Mouse (Mus musculus): ENCODE results near the gene Cgn. TPM values are rescaled to one million over a fixed set of nuclear protein-coding genes. Genes with fewer than 3 reads are reported as not detected.

Cgn gene
- polyA plus RNA-seq, 1 experiment from 2014 or later, result 18.3 TPM

DNA sequence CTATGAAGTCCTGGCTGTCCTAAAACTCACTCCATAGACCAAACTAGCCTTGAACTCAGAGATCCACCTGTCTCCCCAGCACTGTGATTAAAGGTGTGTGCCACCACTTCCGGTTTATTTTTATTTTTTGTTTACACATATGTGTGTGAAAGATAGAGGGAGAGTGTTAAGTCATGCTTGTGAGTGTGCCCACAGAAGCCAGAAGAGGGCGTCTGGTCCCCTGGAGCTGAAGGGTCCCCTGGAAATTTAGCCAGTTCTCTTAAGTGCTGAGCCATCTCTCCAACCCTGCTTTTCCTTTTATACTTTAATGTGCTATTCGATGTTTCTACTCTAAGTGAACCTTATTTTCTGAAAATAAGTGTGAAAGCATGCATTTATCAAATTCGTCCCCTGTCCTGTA is 25.3 kb upstream of the Cgn start:
- TF ChIP-seq CTCF (IDR thresholded peaks at IDR 0.05; ENCODE audit: low read depth), result peak; percentile 55
- Histone ChIP-seq H3K27me3 (ENCODE audit: insufficient read depth, low read length) (no peaks in the 10 kb centered on the region), H3K36me3 (ENCODE audit: insufficient read depth) (no peaks in the 10 kb centered on the region), H3K9me3 (ENCODE audit: low read depth, low read length) (no peaks in the 10 kb centered on the region), H3K4me3 (ENCODE audit: low read depth, low read length) (no peak overlapping the region), H3K4me2 (no peak overlapping the region), H3K9ac (no peak overlapping the region), H3K27ac (ENCODE audit: low read depth) (no peak overlapping the region), H3K4me1 (ENCODE audit: insufficient read depth) (no peaks in the 10 kb centered on the region)
- WGBS, result 15% methylated on average over 4 of the region's 4 CpGs
- ATAC-seq (ENCODE audit: insufficient read depth) (0 out of 2 replicates have a peak, but pooled peaks have one; percentile 28), DNase-seq (peak; percentile 69)

- no peak for DNase-seq
- WGBS, result 59% methylated on average over 1 of the region's 1 CpGs
These were observed 22.0 kb upstream of the Cgn start for GRCm38 (mm10) chr3:94808296-94808695.

GRCm38 (mm10) chr3:94804976-94805375 is 18.7 kb upstream of the Cgn start:
- DNase-seq, result no peak
- no peaks in the 10 kb centered on the region for H3K36me3 ChIP-seq (ENCODE audit: insufficient read depth)
- TF ChIP-seq CTCF (IDR thresholded peaks at IDR 0.05; ENCODE audit: low read depth), result no peak
- H3K4me1 ChIP-seq (ENCODE audit: insufficient read depth), result no peaks in the 10 kb centered on the region
- H3K9ac ChIP-seq, result no peak overlapping the region
- WGBS, result 83% methylated on average over 4 of the region's 4 CpGs
- ATAC-seq (ENCODE audit: insufficient read depth), result no peak
- H3K27ac ChIP-seq (ENCODE audit: low read depth), result no peak overlapping the region
- H3K27me3 ChIP-seq (ENCODE audit: insufficient read depth, low read length), result no peaks in the 10 kb centered on the region
- H3K4me3 ChIP-seq (ENCODE audit: low read depth, low read length), result no peak overlapping the region
- no peak overlapping the region for H3K4me2 ChIP-seq
- no peaks in the 10 kb centered on the region for H3K9me3 ChIP-seq (ENCODE audit: low read depth, low read length)

More at GRCm38 (mm10) chr3:94808296-94808695, 22.0 kb upstream of the Cgn start:
- peak; percentile 24 for TF ChIP-seq CTCF (IDR thresholded peaks at IDR 0.05; ENCODE audit: low read depth)
- Histone ChIP-seq H3K27me3 (ENCODE audit: insufficient read depth, low read length) (no peaks in the 10 kb centered on the region), H3K9ac (no peak overlapping the region), H3K4me3 (ENCODE audit: low read depth, low read length) (no peak overlapping the region), H3K4me1 (ENCODE audit: insufficient read depth) (no peaks in the 10 kb centered on the region), H3K36me3 (ENCODE audit: insufficient read depth) (no peaks in the 10 kb centered on the region), H3K27ac (ENCODE audit: low read depth) (no peak overlapping the region), H3K9me3 (ENCODE audit: low read depth, low read length) (no peaks in the 10 kb centered on the region), H3K4me2 (no peak overlapping the region)
- ATAC-seq (ENCODE audit: insufficient read depth), result no peak

DNA sequence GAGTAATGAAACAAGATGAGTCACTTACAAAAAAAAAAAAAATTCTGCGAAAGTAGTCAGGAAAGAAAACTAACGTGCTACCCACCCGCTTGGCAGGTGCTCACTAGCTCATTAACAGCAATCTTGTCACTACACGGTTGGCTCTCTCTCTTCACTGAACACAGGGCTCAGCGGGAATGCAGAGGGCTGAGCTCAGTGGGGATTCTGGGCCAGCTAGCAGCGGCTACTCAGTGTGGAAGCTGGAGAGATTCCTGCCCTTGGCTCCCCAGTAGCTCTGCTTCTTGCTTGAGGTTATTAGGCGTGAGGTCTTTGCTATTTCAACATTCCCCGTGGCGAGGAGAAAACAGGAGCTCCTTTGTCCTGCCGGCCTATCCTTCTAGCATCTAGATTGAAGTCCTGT is 17.9 kb upstream of the Cgn start:
- Histone ChIP-seq H3K4me1 (ENCODE audit: insufficient read depth) (no peaks in the 10 kb centered on the region), H3K36me3 (ENCODE audit: insufficient read depth) (no peaks in the 10 kb centered on the region), H3K27ac (ENCODE audit: low read depth) (peak overlapping the region; percentile 21), H3K4me3 (ENCODE audit: low read depth, low read length) (no peak overlapping the region), H3K27me3 (ENCODE audit: insufficient read depth, low read length) (no peaks in the 10 kb centered on the region), H3K4me2 (no peak overlapping the region), H3K9ac (no peak overlapping the region), H3K9me3 (ENCODE audit: low read depth, low read length) (no peaks in the 10 kb centered on the region)
- peak; percentile 43 for DNase-seq
- no peak for ATAC-seq (ENCODE audit: insufficient read depth)
- WGBS, result 13% methylated on average over 10 of the region's 10 CpGs
- no peak for TF ChIP-seq CTCF (IDR thresholded peaks at IDR 0.05; ENCODE audit: low read depth)

DNA sequence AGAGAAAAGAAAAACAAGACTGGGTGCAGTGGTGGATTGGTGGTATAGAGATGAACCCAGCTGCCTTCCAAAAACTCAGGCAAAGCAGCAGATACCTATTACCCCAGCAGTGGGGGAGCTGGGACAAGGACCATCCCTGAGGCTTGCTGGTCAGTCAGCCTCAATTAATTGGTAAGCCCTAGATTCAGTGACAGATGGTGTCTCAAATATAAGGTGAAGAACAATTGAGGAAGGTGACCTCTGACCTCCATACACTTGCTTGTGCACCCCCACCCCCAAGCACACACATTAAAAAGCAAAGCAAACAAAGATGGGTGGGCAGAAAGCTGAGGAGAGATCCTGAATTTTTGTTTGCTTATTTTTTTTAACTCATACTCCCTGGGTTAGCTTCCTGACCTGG is 9.9 kb upstream of the Cgn start:
- no peak overlapping the region for H3K4me2 ChIP-seq
- no peak overlapping the region for H3K9ac ChIP-seq
- no peak for DNase-seq
- no peak for ATAC-seq (ENCODE audit: insufficient read depth)
- H3K4me3 ChIP-seq (ENCODE audit: low read depth, low read length), result no peak overlapping the region
- no peaks in the 10 kb centered on the region for H3K36me3 ChIP-seq (ENCODE audit: insufficient read depth)
- H3K27me3 ChIP-seq (ENCODE audit: insufficient read depth, low read length), result no peaks in the 10 kb centered on the region
- TF ChIP-seq CTCF (IDR thresholded peaks at IDR 0.05; ENCODE audit: low read depth), result no peak
- H3K9me3 ChIP-seq (ENCODE audit: low read depth, low read length), result no peaks in the 10 kb centered on the region
- H3K4me1 ChIP-seq (ENCODE audit: insufficient read depth), result no peaks in the 10 kb centered on the region
- H3K27ac ChIP-seq (ENCODE audit: low read depth), result no peak overlapping the region

GRCm38 (mm10) chr3:94795596-94796140 is 9.4 kb upstream of the Cgn start:
- no peaks in the 10 kb centered on the region for H3K36me3 ChIP-seq (ENCODE audit: insufficient read depth)
- 0 out of 2 replicates have a peak overlapping the region, but pooled peaks have one; percentile 33 for H3K27ac ChIP-seq (ENCODE audit: low read depth)
- no peak overlapping the region for H3K9ac ChIP-seq
- no peak for TF ChIP-seq CTCF (IDR thresholded peaks at IDR 0.05; ENCODE audit: low read depth)
- no peak overlapping the region for H3K4me3 ChIP-seq (ENCODE audit: low read depth, low read length)
- no peaks in the 10 kb centered on the region for H3K9me3 ChIP-seq (ENCODE audit: low read depth, low read length)
- no peaks in the 10 kb centered on the region for H3K27me3 ChIP-seq (ENCODE audit: insufficient read depth, low read length)
- WGBS, result 49% methylated on average over 7 of the region's 7 CpGs
- ATAC-seq (ENCODE audit: insufficient read depth) (peak; percentile 24; the same call in 1 of the 2 replicates), DNase-seq (peak; percentile 44)
- no peak overlapping the region for H3K4me2 ChIP-seq
- no peaks in the 10 kb centered on the region for H3K4me1 ChIP-seq (ENCODE audit: insufficient read depth)

GRCm38 (mm10) chr3:94794359-94794758 is 8.1 kb upstream of the Cgn start:
- no peaks in the 10 kb centered on the region for H3K9me3 ChIP-seq (ENCODE audit: low read depth, low read length)
- no peak for TF ChIP-seq CTCF (IDR thresholded peaks at IDR 0.05; ENCODE audit: low read depth)
- H3K27me3 ChIP-seq (ENCODE audit: insufficient read depth, low read length), result no peaks in the 10 kb centered on the region
- H3K4me1 ChIP-seq (ENCODE audit: insufficient read depth), result no peaks in the 10 kb centered on the region
- 69% methylated on average over 2 of the region's 2 CpGs for WGBS
- ATAC-seq (ENCODE audit: insufficient read depth) (no peak), DNase-seq (no peak)
- H3K4me3 ChIP-seq (ENCODE audit: low read depth, low read length), result no peak overlapping the region
- no peaks in the 10 kb centered on the region for H3K36me3 ChIP-seq (ENCODE audit: insufficient read depth)
- no peak overlapping the region for H3K4me2 ChIP-seq
- no peak overlapping the region for H3K9ac ChIP-seq
- H3K27ac ChIP-seq (ENCODE audit: low read depth), result no peak overlapping the region

Data from lung, embryonic 14.5 days (tissue).